ENCODE assay signal across 14 mouse cellular contexts in genomic region chr4:65402836-65403634, GRCm38 (mm10).
DNase-seq lines count a peak whose midpoint lies in the region; ATAC-seq and TF ChIP-seq lines count a peak whose summit lies in the region.
"Had no signal": no experiment of that assay in that cellular context is flagged by ENCODE, and none has a peak within 500 bp of the region (broad histone marks: within the 10 kb centered on the region; RNA-seq: fewer than 3 reads in every experiment).

No protein-coding gene starts in this region.

- ATAC-seq in common myeloid progenitor, adult 5-6 weeks (replicated peaks; ENCODE audit: low read depth, poor library complexity, severe bottlenecking): peak; percentile 58; the same call in 1 of the 2 replicates
- ATAC-seq in limb, embryonic 11.5 days (ENCODE audit: insufficient number of reproducible peaks, low FRiP score, low TSS enrichment, low read depth): peak; percentile 85
- no peak for ATAC-seq in granulocyte monocyte progenitor cell, adult 5-6 weeks (replicated peaks; ENCODE audit: poor library complexity, severe bottlenecking)
- ATAC-seq: CD4-positive, CD25-positive, alpha-beta regulatory T cell, adult 4 months had no signal

- TF ChIP-seq POLR2A in kidney, adult 2 months (IDR thresholded peaks at IDR 0.05; ENCODE audit: low read depth, low read length): no peak

- H3K27ac ChIP-seq in kidney, adult 2 months (ENCODE audit: insufficient read depth, low read depth, low read length): no peak overlapping the region
- no peak overlapping the region for H3K27ac ChIP-seq in limb, embryonic 11.5 days (replicated peaks; ENCODE audit: low read depth, low read length)
- H3K27ac ChIP-seq in gastrocnemius, adult 2 months: no peak overlapping the region
- H3K27ac ChIP-seq: embryonic facial prominence, embryonic 13.5 days; liver, embryonic 13.5 days had no signal

- intact Hi-C loops in gastrocnemius, adult 2 months (cut with DNase I): no loop called here

- H3K9me3 ChIP-seq in limb, embryonic 11.5 days (ENCODE audit: control insufficient read depth, low read length): no peaks in the 10 kb centered on the region
- H3K9me3 ChIP-seq: embryonic facial prominence, embryonic 13.5 days; liver, embryonic 13.5 days had no signal

- no peak overlapping the region for H3K4me3 ChIP-seq in kidney, adult 2 months (ENCODE audit: insufficient read depth, low read depth, low read length)
- no peak overlapping the region for H3K4me3 ChIP-seq in limb, embryonic 11.5 days (ENCODE audit: low read depth, low read length)
- H3K4me3 ChIP-seq in gastrocnemius, adult 2 months: no peak overlapping the region
- H3K4me3 ChIP-seq: embryonic facial prominence, embryonic 13.5 days; liver, embryonic 13.5 days; myocyte had no signal

- H3K36me3 ChIP-seq in kidney, adult 2 months (ENCODE audit: control insufficient read depth, insufficient read depth, low read length): no peaks in the 10 kb centered on the region
- H3K36me3 ChIP-seq in limb, embryonic 11.5 days (ENCODE audit: control insufficient read depth, insufficient read depth, low read length): no peaks in the 10 kb centered on the region
- H3K36me3 ChIP-seq: embryonic facial prominence, embryonic 13.5 days; liver, embryonic 13.5 days had no signal

- peak; percentile 20 for DNase-seq in kidney, adult 2 months
- DNase-seq in kidney, adult 9 months: no peak
- DNase-seq in forelimb bud, embryonic 11.5 days (ENCODE audit: low read depth, low spot score): peak; percentile 74
- peak; percentile 58 for DNase-seq in limb, embryonic 11.5 days (ENCODE audit: low spot score)
- DNase-seq in frontal cortex, postnatal 25 days (ENCODE audit: low spot score in 2 of 2): no peak
- no peak for DNase-seq in gastrocnemius, adult 2 months
- DNase-seq: gastrocnemius, postnatal 10 days; liver, embryonic 13.5 days; right cerebral cortex, postnatal 14 days had no signal

- no peak overlapping the region for H3K4me2 ChIP-seq in limb, embryonic 11.5 days (ENCODE audit: low read depth, severe bottlenecking)
- H3K4me2 ChIP-seq: embryonic facial prominence, embryonic 13.5 days; liver, embryonic 13.5 days had no signal

- no peaks in the 10 kb centered on the region for H3K4me1 ChIP-seq in kidney, adult 2 months (ENCODE audit: control insufficient read depth, insufficient read depth, low read length)
- peaks cover 7% of the 10 kb centered on the region; the same call in 1 of the 2 replicates for H3K4me1 ChIP-seq in limb, embryonic 11.5 days (ENCODE audit: control insufficient read depth, insufficient read depth, low read length)
- H3K4me1 ChIP-seq: liver, embryonic 13.5 days had no signal

- 70% methylated on average over 6 of the region's 6 CpGs for WGBS in kidney, adult 2 months
- 40% methylated on average over 6 of the region's 6 CpGs for WGBS in limb, embryonic 11.5 days

- no peak overlapping the region for H3K9ac ChIP-seq in limb, embryonic 11.5 days (ENCODE audit: low read length)
- H3K9ac ChIP-seq: embryonic facial prominence, embryonic 13.5 days; liver, embryonic 13.5 days had no signal

- TF ChIP-seq CTCF in kidney, adult 2 months (conservative IDR thresholded peaks at IDR 0.05; ENCODE audit: insufficient read depth, insufficient read length, low read depth, low read length): no peak
- no peak for TF ChIP-seq CTCF in gastrocnemius, adult 2 months (IDR thresholded peaks at IDR 0.05)

- H3K27me3 ChIP-seq in kidney, adult 2 months (replicated peaks; ENCODE audit: control insufficient read depth, insufficient read depth, low read length): no peaks in the 10 kb centered on the region
- no peaks in the 10 kb centered on the region for H3K27me3 ChIP-seq in limb, embryonic 11.5 days (ENCODE audit: control insufficient read depth, insufficient read depth, low read length)
- H3K27me3 ChIP-seq: embryonic facial prominence, embryonic 13.5 days; liver, embryonic 13.5 days had no signal

Comparison
In these comparisons a context has a peak if more than half of its experiments do, and no peak if none do; other contexts are left out.
1. DNase-seq: peak in kidney, adult 2 months (single experiment), forelimb bud, embryonic 11.5 days (single experiment) and limb, embryonic 11.5 days (single experiment); none in kidney, adult 9 months (single experiment), frontal cortex, postnatal 25 days (0 of 2) and gastrocnemius, adult 2 months (single experiment).